Mouse (Mus musculus): ENCODE data around the gene Hist1h4f. TPM values are rescaled to one million over a fixed set of nuclear protein-coding genes. Genes with fewer than 3 reads are reported as not detected.
"Not testable (repeated sequence)": the region's sequence is repeated elsewhere in the genome, so short reads cannot be mapped to it uniquely, and the experiment has no call there.

The Hist1h4f gene
- polyA plus RNA-seq, 1 experiment from 2014 or later, result not detected

- H3K36me3 ChIP-seq (ENCODE audit: control insufficient read depth, insufficient read depth); ATAC-seq; H3K9me3 ChIP-seq (ENCODE audit: control insufficient read depth, low read length); H3K4me2 ChIP-seq (ENCODE audit: low read length); H3K27me3 ChIP-seq (replicated peaks; ENCODE audit: control insufficient read depth, insufficient read depth, low read length); H3K27ac ChIP-seq (ENCODE audit: low read length); H3K4me1 ChIP-seq (replicated peaks; ENCODE audit: control insufficient read depth, insufficient read depth, low read length); H3K9ac ChIP-seq (replicated peaks; ENCODE audit: low read depth, low read length); H3K4me3 ChIP-seq (replicated peaks; ENCODE audit: low read length): not testable (repeated sequence)
- 25% methylated on average over 2 of the region's 2 CpGs for whole genome bisulfite sequencing
Measured at GRCm38 (mm10) chr13:23560699-23561098, 9.3 kb upstream of the Hist1h4f start.

- Histone ChIP-seq H3K27ac (ENCODE audit: low read length) (no peak overlapping the region), H3K9me3 (ENCODE audit: control insufficient read depth, low read length) (no peaks in the 10 kb centered on the region), H3K4me2 (ENCODE audit: low read length) (no peak overlapping the region), H3K27me3 (replicated peaks; ENCODE audit: control insufficient read depth, insufficient read depth, low read length) (no peaks in the 10 kb centered on the region), H3K4me1 (replicated peaks; ENCODE audit: control insufficient read depth, insufficient read depth, low read length) (peaks cover 14% of the 10 kb centered on the region), H3K9ac (replicated peaks; ENCODE audit: low read depth, low read length) (no peak overlapping the region), H3K36me3 (ENCODE audit: control insufficient read depth, insufficient read depth) (no peaks in the 10 kb centered on the region), H3K4me3 (replicated peaks; ENCODE audit: low read length) (no peak overlapping the region)
- no peak for ATAC-seq
- WGBS, result 60% methylated on average over 3 of the region's 3 CpGs
Measured at GRCm38 (mm10) chr13:23556906-23557305, 5.5 kb upstream of the Hist1h4f start.

- peak overlapping the region; percentile 99 for H3K4me2 ChIP-seq (ENCODE audit: low read length)
- H3K27me3 ChIP-seq (replicated peaks; ENCODE audit: control insufficient read depth, insufficient read depth, low read length), result no peaks in the 10 kb centered on the region
- H3K4me1 ChIP-seq (replicated peaks; ENCODE audit: control insufficient read depth, insufficient read depth, low read length), result peaks cover 15% of the 10 kb centered on the region
- under 1% methylated on average over 18 of the region's 18 CpGs for WGBS
- H3K4me3 ChIP-seq (replicated peaks; ENCODE audit: low read length), result peak overlapping the region; percentile 58
- peak overlapping the region; percentile 80 for H3K27ac ChIP-seq (ENCODE audit: low read length)
- H3K9ac ChIP-seq (replicated peaks; ENCODE audit: low read depth, low read length), result peak overlapping the region; percentile 68
- peak; percentile 83 for ATAC-seq
- no peaks in the 10 kb centered on the region for H3K9me3 ChIP-seq (ENCODE audit: control insufficient read depth, low read length)
- H3K36me3 ChIP-seq (ENCODE audit: control insufficient read depth, insufficient read depth), result no peaks in the 10 kb centered on the region
Measured at GRCm38 (mm10) chr13:23555839-23556416, 4.5 kb upstream of the Hist1h4f start.

- Histone ChIP-seq H3K27me3 (replicated peaks; ENCODE audit: control insufficient read depth, insufficient read depth, low read length) (no peaks in the 10 kb centered on the region), H3K4me2 (ENCODE audit: low read length) (peak overlapping the region; percentile 99), H3K27ac (ENCODE audit: low read length) (peak overlapping the region; percentile 80), H3K4me3 (replicated peaks; ENCODE audit: low read length) (peak overlapping the region; percentile 58), H3K9ac (replicated peaks; ENCODE audit: low read depth, low read length) (peak overlapping the region; percentile 68), H3K36me3 (ENCODE audit: control insufficient read depth, insufficient read depth) (no peaks in the 10 kb centered on the region), H3K4me1 (replicated peaks; ENCODE audit: control insufficient read depth, insufficient read depth, low read length) (peaks cover 16% of the 10 kb centered on the region), H3K9me3 (ENCODE audit: control insufficient read depth, low read length) (no peaks in the 10 kb centered on the region)
- WGBS, result under 1% methylated on average over 54 of the region's 54 CpGs
- ATAC-seq, result peak; percentile 84
Measured at GRCm38 (mm10) chr13:23554925-23555838, 3.7 kb upstream of the Hist1h4f start.

- H3K36me3 ChIP-seq (ENCODE audit: control insufficient read depth, insufficient read depth), result no peaks in the 10 kb centered on the region
- peak overlapping the region; percentile 99 for H3K4me2 ChIP-seq (ENCODE audit: low read length)
- peak overlapping the region; percentile 58 for H3K4me3 ChIP-seq (replicated peaks; ENCODE audit: low read length)
- 17% methylated on average over 9 of the region's 9 CpGs for WGBS
- no peak for ATAC-seq
- peaks cover 16% of the 10 kb centered on the region for H3K4me1 ChIP-seq (replicated peaks; ENCODE audit: control insufficient read depth, insufficient read depth, low read length)
- H3K27me3 ChIP-seq (replicated peaks; ENCODE audit: control insufficient read depth, insufficient read depth, low read length), result no peaks in the 10 kb centered on the region
- peak overlapping the region; percentile 80 for H3K27ac ChIP-seq (ENCODE audit: low read length)
- H3K9ac ChIP-seq (replicated peaks; ENCODE audit: low read depth, low read length), result peak overlapping the region; percentile 45
- no peaks in the 10 kb centered on the region for H3K9me3 ChIP-seq (ENCODE audit: control insufficient read depth, low read length)
Measured at GRCm38 (mm10) chr13:23554393-23554792, 2.9 kb upstream of the Hist1h4f start.

- no peaks in the 10 kb centered on the region for H3K36me3 ChIP-seq (ENCODE audit: control insufficient read depth, insufficient read depth)
- H3K4me3 ChIP-seq (replicated peaks; ENCODE audit: low read length), result no peak within 1 kb of the TSS
- peaks cover 16% of the 10 kb centered on the region for H3K4me1 ChIP-seq (replicated peaks; ENCODE audit: control insufficient read depth, insufficient read depth, low read length)
- peak within 1 kb of the TSS; percentile 80 for H3K27ac ChIP-seq (ENCODE audit: low read length)
- ATAC-seq, result no peak
- peak within 1 kb of the TSS; percentile 62 for H3K4me2 ChIP-seq (ENCODE audit: low read length)
- H3K9me3 ChIP-seq (ENCODE audit: control insufficient read depth, low read length), result no peaks in the 10 kb centered on the region
- H3K9ac ChIP-seq (replicated peaks; ENCODE audit: low read depth, low read length), result no peak within 1 kb of the TSS
- H3K27me3 ChIP-seq (replicated peaks; ENCODE audit: control insufficient read depth, insufficient read depth, low read length), result no peaks in the 10 kb centered on the region
Measured at GRCm38 (mm10) chr13:23552962-23553361, 1.5 kb upstream of the Hist1h4f start, which contains the start of gene Hist1h1d. Gene Hist1h1d, plus strand, starts transcription at chr13:23553262.

- ATAC-seq, result no peak
Measured at GRCm38 (mm10) chr13:23551931-23552914, 775 bp upstream of the Hist1h4f start.

GRCm38 (mm10) chr13:23550761-23551145, 695 bp downstream of the Hist1h4f start:
- 4% methylated on average over 3 of the region's 3 CpGs for WGBS
- peak overlapping the region; percentile 81 for H3K27ac ChIP-seq (ENCODE audit: low read length)
- ATAC-seq, result no peak
- peak overlapping the region; percentile 44 for H3K4me3 ChIP-seq (replicated peaks; ENCODE audit: low read length)
- no peaks in the 10 kb centered on the region for H3K36me3 ChIP-seq (ENCODE audit: control insufficient read depth, insufficient read depth)
- peak overlapping the region; percentile 58 for H3K9ac ChIP-seq (replicated peaks; ENCODE audit: low read depth, low read length)
- no peaks in the 10 kb centered on the region for H3K9me3 ChIP-seq (ENCODE audit: control insufficient read depth, low read length)
- peak overlapping the region; percentile 62 for H3K4me2 ChIP-seq (ENCODE audit: low read length)
- H3K4me1 ChIP-seq (replicated peaks; ENCODE audit: control insufficient read depth, insufficient read depth, low read length), result peaks cover 16% of the 10 kb centered on the region
- no peaks in the 10 kb centered on the region for H3K27me3 ChIP-seq (replicated peaks; ENCODE audit: control insufficient read depth, insufficient read depth, low read length)

More at GRCm38 (mm10) chr13:23551931-23552914, 775 bp upstream of the Hist1h4f start:
- peak overlapping the region; percentile 81 for H3K27ac ChIP-seq (ENCODE audit: low read length)
- H3K4me3 ChIP-seq (replicated peaks; ENCODE audit: low read length), result peak overlapping the region; percentile 44
- H3K4me2 ChIP-seq (ENCODE audit: low read length), result peak overlapping the region; percentile 62
- 42% methylated on average over 8 of the region's 8 CpGs for WGBS
- peaks cover 16% of the 10 kb centered on the region for H3K4me1 ChIP-seq (replicated peaks; ENCODE audit: control insufficient read depth, insufficient read depth, low read length)
- no peaks in the 10 kb centered on the region for H3K9me3 ChIP-seq (ENCODE audit: control insufficient read depth, low read length)
- no peaks in the 10 kb centered on the region for H3K36me3 ChIP-seq (ENCODE audit: control insufficient read depth, insufficient read depth)
- no peak overlapping the region for H3K9ac ChIP-seq (replicated peaks; ENCODE audit: low read depth, low read length)
- H3K27me3 ChIP-seq (replicated peaks; ENCODE audit: control insufficient read depth, insufficient read depth, low read length), result no peaks in the 10 kb centered on the region

Data from forebrain, embryonic 16.5 days (tissue).